7 mouse cellular contexts compared by ENCODE assay signal in genomic region chr11:78344328-78344889, GRCm38 (mm10). TPM values are rescaled to one million over a fixed set of nuclear protein-coding genes. Genes with fewer than 3 reads are reported as not detected.
DNase-seq lines count a peak whose midpoint lies in the region; ATAC-seq and TF ChIP-seq lines count a peak whose summit lies in the region.

No protein-coding gene starts in this region.

- no peak for ATAC-seq in forebrain, embryonic 11.5 days (replicated peaks; ENCODE audit: low FRiP score)
- peak; percentile 88 for ATAC-seq in liver, embryonic 13.5 days (ENCODE audit: low read depth)

- H3K27me3 ChIP-seq in thymus, adult 2 months (ENCODE audit: control insufficient read depth, insufficient read depth, low read length) = no peaks in the 10 kb centered on the region
- H3K27me3 ChIP-seq in forebrain, embryonic 11.5 days (ENCODE audit: control insufficient read depth, insufficient read depth, low read length) = no peaks in the 10 kb centered on the region
- H3K27me3 ChIP-seq in liver, embryonic 13.5 days = no peaks in the 10 kb centered on the region

- H3K4me3 ChIP-seq in thymus, adult 2 months (ENCODE audit: control insufficient read depth, insufficient read depth, low read length) = 0 out of 2 replicates have a peak overlapping the region, but pooled peaks have one; percentile 52
- H3K4me3 ChIP-seq in forebrain, embryonic 11.5 days (ENCODE audit: low read depth, low read length) = peak overlapping the region; percentile 88
- peak overlapping the region; percentile 89 for H3K4me3 ChIP-seq in liver, embryonic 13.5 days (replicated peaks)

- DNase-seq in thymus, adult 2 months = no peak
- no peak for DNase-seq in thymus, postnatal 4 days
- DNase-seq in forebrain, embryonic 11.5 days (ENCODE audit: low spot score) = no peak
- DNase-seq in liver, embryonic 13.5 days = peak; percentile 65
- no peak for DNase-seq in adipocyte (ENCODE audit: low spot score)
- DNase-seq in gastrocnemius, postnatal 25 days = no peak
- DNase-seq in cerebellum, adult 18-20 months = no peak

- peaks cover 29% of the 10 kb centered on the region for H3K4me1 ChIP-seq in thymus, adult 2 months (replicated peaks; ENCODE audit: control insufficient read depth, insufficient read depth, low read length)
- peaks cover 2% of the 10 kb centered on the region; the same call in 1 of the 2 replicates for H3K4me1 ChIP-seq in forebrain, embryonic 11.5 days (replicated peaks; ENCODE audit: control insufficient read depth, insufficient read depth, low read length)
- peaks cover 67% of the 10 kb centered on the region for H3K4me1 ChIP-seq in liver, embryonic 13.5 days (replicated peaks)

- peak overlapping the region; percentile 96 for H3K9ac ChIP-seq in forebrain, embryonic 11.5 days (ENCODE audit: low read length)
- peak overlapping the region; percentile 91 for H3K9ac ChIP-seq in liver, embryonic 13.5 days

- no peak for TF ChIP-seq POLR2A in thymus, adult 2 months (IDR thresholded peaks at IDR 0.05; ENCODE audit: control insufficient read depth, extremely low read depth, insufficient read depth, low read length, poor library complexity)

- H3K27ac ChIP-seq in thymus, adult 2 months (ENCODE audit: control insufficient read depth, insufficient read depth, low read length) = no peak overlapping the region
- H3K27ac ChIP-seq in forebrain, embryonic 11.5 days (ENCODE audit: low read depth, low read length) = no peak overlapping the region
- peak overlapping the region; percentile 92 for H3K27ac ChIP-seq in liver, embryonic 13.5 days

- no peaks in the 10 kb centered on the region; the same call in 1 of the 2 replicates for H3K36me3 ChIP-seq in thymus, adult 2 months (ENCODE audit: control insufficient read depth, insufficient read depth, low read length)
- H3K36me3 ChIP-seq in forebrain, embryonic 11.5 days (ENCODE audit: control insufficient read depth, insufficient read depth, low read length) = no peaks in the 10 kb centered on the region
- H3K36me3 ChIP-seq in liver, embryonic 13.5 days = peaks cover 30% of the 10 kb centered on the region

- H3K9me3 ChIP-seq in forebrain, embryonic 11.5 days (ENCODE audit: control insufficient read depth, low read length) = no peaks in the 10 kb centered on the region
- no peaks in the 10 kb centered on the region for H3K9me3 ChIP-seq in liver, embryonic 13.5 days (replicated peaks)

- TF ChIP-seq CTCF in thymus, adult 2 months (IDR thresholded peaks at IDR 0.05; ENCODE audit: borderline replicate concordance, control insufficient read depth, extremely low read depth, insufficient read depth, low read length, poor library complexity) = no peak

- 90% methylated on average over 6 of the region's 6 CpGs for WGBS in thymus, adult 2 months
- WGBS in forebrain, embryonic 11.5 days = 81% methylated on average over 6 of the region's 6 CpGs
- WGBS in liver, embryonic 13.5 days (ENCODE audit: insufficient replicate concordance) = 20% methylated on average over 6 of the region's 6 CpGs

- peak overlapping the region; percentile 81 for H3K4me2 ChIP-seq in forebrain, embryonic 11.5 days (ENCODE audit: low read depth, low read length, severe bottlenecking)
- H3K4me2 ChIP-seq in liver, embryonic 13.5 days = peak overlapping the region; percentile 100

RNA-seq across cellular contexts. Expression of gene Unc119, which starts 1.1 kb away (rescaled TPM):
- polyA plus RNA-seq in thymus, adult 2 months (2012; rRNA removed) = 31.1 and 42.0 TPM in 2 replicates
- polyA plus RNA-seq in forebrain, embryonic 11.5 days (2014; fragmentation: Nextera tagmentation; extraction: Ambion mirVana) = 73.2 and 77.4 TPM in 2 replicates
- polyA plus RNA-seq in liver, embryonic 13.5 days (2015; fragmentation: Nextera tagmentation; extraction: Ambion mirVana) = 27.4 and 28.0 TPM in 2 replicates
- total RNA-seq in gastrocnemius, postnatal 25 days (2021) = 10 to 100 TPM in 1 of 2 experiments, 1 to 10 TPM in 1; 8.4 to 10.5 TPM

RNA-seq across cellular contexts. Expression of gene Pigs, which starts 16.2 kb away (rescaled TPM):
- 88.3 and 95.0 TPM in 2 replicates for polyA plus RNA-seq in thymus, adult 2 months (2012; rRNA removed)
- 69.6 and 70.3 TPM in 2 replicates for polyA plus RNA-seq in forebrain, embryonic 11.5 days (2014; fragmentation: Nextera tagmentation; extraction: Ambion mirVana)
- polyA plus RNA-seq in liver, embryonic 13.5 days (2015; fragmentation: Nextera tagmentation; extraction: Ambion mirVana) = 32.3 and 37.1 TPM in 2 replicates
- total RNA-seq in gastrocnemius, postnatal 25 days (2021) = 10 to 100 TPM; 18.3 to 20.4 TPM

RNA-seq across cellular contexts. Expression of gene Aldoc, which starts 21.6 kb away (rescaled TPM):
- 2.4 and 3.0 TPM in 2 replicates for polyA plus RNA-seq in thymus, adult 2 months (2012; rRNA removed)
- polyA plus RNA-seq in forebrain, embryonic 11.5 days (2014; fragmentation: Nextera tagmentation; extraction: Ambion mirVana) = 3.3 and 7.4 TPM in 2 replicates
- polyA plus RNA-seq in liver, embryonic 13.5 days (2015; fragmentation: Nextera tagmentation; extraction: Ambion mirVana) = 4.9 and 5.2 TPM in 2 replicates
- 1 to 10 TPM; 2.5 to 2.6 TPM for total RNA-seq in gastrocnemius, postnatal 25 days (2021)

RNA-seq across cellular contexts. Expression of gene Foxn1, which starts 41.9 kb away (rescaled TPM):
- polyA plus RNA-seq in thymus, adult 2 months (2012; rRNA removed) = 27.0 and 31.3 TPM in 2 replicates
- polyA plus RNA-seq in forebrain, embryonic 11.5 days (2014; fragmentation: Nextera tagmentation; extraction: Ambion mirVana) = not detected in 2 replicates
- polyA plus RNA-seq in liver, embryonic 13.5 days (2015; fragmentation: Nextera tagmentation; extraction: Ambion mirVana) = not detected in 2 replicates
- total RNA-seq in gastrocnemius, postnatal 25 days (2021) = not detected

RNA-seq across cellular contexts. Expression of gene Spag5, which starts 43.1 kb away (rescaled TPM):
- 46.1 and 52.7 TPM in 2 replicates for polyA plus RNA-seq in thymus, adult 2 months (2012; rRNA removed)
- 75.5 and 76.1 TPM in 2 replicates for polyA plus RNA-seq in forebrain, embryonic 11.5 days (2014; fragmentation: Nextera tagmentation; extraction: Ambion mirVana)
- 30.3 and 32.6 TPM in 2 replicates for polyA plus RNA-seq in liver, embryonic 13.5 days (2015; fragmentation: Nextera tagmentation; extraction: Ambion mirVana)
- 1 to 10 TPM; 3.1 to 4.2 TPM for total RNA-seq in gastrocnemius, postnatal 25 days (2021)
